Mouse (Mus musculus) lung, postnatal 4 days (tissue): ENCODE results near the gene Cspg5.

Experiments
- DNase-seq, 2 experiments: peaks; one replicate each; pipeline ENCODE4 v3.0.0; 2021

The Cspg5 gene

DNA sequence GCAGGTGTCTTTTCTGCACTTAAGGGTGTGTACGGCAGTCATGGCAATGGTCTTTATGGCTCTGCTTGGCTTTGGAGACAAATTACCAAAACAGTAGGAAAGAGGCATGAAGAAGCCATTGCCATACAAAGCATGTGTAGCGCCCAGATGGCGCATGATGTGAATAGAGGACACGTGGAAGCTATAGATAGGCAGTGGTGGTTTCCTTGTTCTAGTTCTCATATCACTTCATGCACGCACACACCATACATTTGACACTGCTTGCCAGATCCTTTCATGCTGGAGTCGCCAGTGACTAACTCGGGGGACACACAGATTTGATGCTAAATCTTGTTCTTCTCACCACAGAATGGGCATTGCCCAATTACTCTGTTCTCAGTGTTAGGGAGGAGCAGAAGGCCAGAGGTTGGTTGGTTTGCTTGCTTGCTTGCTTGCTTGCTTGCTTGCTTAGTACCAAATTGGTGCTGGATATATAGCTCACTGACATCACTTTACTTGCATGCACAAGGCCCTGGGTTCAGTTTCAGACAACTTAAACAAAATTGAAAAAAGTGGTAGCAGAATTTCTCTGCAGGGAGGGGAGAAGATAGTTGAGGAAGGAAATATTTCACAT, at the start of gene Cspg5:
Gene Cspg5 (plus strand): TSS at position 563 of the 613 bp plus-strand sequence.
- DNase-seq: no peak

DNA sequence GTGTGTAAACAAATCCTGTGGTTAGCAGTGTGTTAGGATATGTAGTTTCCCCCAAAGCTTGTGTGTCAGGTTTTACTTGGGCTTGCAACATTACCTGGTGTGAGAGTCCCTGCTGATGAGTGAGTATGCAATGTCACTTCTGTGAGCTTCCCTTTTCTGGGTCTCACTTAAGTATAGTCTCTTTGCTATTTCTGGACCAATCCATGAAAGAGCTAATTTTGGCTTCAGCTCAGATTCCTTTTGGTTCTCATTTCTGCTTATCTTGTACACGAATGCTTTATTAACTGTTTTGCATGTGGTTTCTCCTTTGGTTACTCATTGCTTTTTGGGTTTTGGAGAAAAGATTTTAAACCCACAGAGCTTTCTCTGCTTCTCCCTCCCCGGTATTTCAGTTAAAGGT, 43.7 kb upstream of the Cspg5 start:
- no peak for DNase-seq

DNA sequence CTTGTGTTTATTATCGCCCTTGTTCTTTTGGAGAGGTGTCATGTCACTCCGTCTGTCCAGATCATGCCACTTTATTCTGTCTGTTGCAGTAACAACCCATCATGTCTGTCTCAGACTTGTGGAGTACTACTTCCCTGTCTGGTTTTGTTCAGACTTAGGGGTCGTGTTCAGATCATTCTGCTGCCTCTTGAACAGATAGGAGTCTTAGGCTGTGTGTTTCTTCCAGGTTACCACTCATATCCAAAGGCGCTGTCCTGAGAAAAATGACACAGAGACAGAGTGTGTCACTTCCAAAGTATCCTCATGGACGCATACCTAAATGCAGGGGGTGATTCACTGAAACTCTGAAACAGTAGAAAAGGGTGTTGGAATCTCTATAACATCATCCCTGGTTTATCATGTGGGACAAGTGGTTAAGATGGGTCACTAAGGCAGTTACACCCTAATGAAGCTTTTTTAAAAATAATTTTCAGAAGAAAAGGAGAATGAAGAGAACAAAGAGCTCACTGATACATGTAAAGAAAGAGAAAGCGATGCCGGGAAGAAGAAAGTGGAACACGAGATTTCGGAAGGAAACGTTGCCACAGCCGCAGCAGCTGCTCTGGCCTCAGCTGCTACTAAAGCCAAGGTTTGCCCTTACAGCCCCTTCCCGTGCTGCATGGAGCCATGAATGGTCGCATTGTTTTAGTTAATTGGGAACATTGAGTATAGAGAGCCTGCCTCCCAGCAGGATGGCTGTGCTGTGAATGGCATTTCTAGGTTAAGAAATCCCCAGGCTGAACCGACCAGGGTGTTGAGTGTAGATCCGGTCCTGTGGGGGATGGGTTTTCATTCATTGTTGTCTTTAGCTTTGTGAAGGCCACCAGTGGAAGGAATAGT, 37.8 kb upstream of the Cspg5 start:
- no peak for DNase-seq

DNA sequence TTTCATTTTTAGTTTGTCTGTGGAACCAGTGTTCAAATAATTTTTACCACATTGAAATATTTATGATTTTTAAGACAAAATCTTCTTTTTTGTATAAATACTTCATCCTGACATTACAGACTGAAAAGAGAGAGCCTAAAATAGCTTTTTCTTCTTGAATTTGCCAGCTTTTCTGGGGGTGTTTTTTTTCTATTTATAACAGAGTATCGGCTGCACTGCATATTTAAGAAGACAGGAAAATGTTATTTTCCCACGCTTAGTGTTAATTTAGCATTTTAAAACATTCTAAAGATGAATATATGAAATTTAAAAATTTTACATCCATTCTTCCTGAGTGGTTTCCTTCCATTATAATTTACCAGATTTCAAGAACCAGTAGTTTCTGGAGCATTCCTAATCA, 37.1 kb upstream of the Cspg5 start:
- no peak for DNase-seq

DNA sequence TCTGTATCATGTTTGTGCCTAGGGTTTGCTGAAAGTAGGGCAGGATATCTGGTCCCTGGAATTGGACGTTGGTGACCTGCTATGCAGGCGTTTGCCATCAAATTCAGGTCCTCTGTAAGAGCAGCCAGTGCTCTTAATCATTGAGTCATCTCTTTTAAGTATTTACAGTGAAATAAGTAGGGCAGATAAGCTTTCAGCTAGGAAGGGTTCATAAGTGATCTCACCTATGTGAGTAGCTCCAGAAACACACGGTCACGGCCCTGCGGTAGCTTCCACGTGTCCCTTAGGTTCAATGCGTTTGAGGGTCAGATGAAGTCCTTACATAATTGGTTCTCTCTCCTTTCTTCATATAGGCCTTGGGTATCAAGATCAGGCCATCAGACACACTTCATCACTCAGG, 35.3 kb upstream of the Cspg5 start:
- no peak for DNase-seq

DNA sequence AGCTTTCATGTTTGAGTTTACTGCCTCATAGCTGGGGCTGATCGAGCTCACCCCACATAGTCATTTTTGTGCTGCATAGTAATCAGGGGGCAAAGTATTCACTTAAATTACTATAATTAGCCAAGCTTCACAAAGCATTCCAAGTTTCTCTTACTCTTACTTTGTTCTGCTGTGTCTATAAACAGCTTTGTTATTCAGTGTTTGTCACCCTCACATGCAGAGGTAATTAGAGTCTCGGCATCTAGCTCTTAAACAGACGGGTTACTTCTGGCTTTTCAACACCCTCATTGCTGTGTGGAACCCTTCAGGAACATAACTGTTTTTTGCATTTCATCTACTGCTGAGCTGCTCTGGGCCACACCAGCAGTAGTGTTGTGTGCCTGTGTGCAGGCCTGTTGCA, 34.6 kb upstream of the Cspg5 start:
- no peak for DNase-seq

DNA sequence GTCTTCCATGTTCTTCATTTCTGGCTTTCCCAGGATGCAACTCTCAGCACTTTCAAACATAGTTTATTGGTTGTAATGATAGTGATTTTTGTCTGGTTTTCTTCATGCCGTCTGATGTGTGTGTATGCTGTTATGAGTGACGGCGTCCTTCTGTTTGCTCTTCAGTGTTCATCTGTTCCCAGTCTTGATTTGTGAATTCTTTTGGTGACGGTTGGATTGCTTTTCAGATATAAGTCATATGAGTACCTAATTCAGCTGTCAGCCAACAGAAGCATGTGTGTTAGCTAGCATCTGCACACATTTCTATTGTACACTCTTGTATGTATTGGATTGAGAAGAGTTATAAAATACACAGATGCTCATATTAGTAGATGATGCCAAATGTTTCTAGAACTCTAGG, 19.3 kb upstream of the Cspg5 start:
- DNase-seq: no peak

DNA sequence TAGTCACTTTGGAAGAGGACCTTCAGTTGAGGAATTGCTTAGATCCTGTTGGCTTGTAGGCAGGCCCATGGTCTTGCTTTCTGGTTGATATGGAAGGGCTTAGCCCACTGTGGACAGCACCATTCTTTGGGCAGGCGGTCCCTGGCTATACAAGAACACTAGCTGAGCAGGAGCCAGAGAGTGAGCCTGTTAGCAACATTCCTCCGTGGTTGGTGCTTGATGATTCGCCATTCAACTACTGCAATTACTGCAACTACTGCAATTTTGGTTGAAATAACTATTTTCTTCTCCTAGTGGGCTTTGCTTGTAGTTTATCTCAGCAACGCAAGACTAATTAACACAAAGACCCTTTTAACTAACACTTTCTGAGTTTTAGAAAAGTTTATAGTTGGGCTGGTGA, 17.4 kb upstream of the Cspg5 start:
- no peak for DNase-seq

DNA sequence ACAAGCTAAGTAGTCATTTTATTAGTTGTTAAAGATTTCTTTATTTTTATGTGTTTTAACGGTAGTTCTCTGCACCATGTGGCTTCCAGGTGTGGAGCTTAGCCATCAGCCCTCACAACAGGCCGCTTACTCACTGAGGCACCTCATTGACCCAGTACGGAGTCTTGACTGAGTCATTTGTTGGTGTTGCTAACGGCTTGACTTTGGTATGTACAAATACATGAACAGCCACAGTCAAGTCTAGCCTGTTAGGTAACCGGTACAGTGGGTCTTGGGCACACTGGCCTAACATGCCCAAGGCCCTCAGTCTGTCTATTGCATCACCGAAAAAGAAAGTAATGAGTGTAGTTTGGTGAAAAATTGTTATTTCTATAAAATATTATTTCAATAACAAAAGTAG, 14.9 kb upstream of the Cspg5 start:
- DNase-seq: no peak

DNA sequence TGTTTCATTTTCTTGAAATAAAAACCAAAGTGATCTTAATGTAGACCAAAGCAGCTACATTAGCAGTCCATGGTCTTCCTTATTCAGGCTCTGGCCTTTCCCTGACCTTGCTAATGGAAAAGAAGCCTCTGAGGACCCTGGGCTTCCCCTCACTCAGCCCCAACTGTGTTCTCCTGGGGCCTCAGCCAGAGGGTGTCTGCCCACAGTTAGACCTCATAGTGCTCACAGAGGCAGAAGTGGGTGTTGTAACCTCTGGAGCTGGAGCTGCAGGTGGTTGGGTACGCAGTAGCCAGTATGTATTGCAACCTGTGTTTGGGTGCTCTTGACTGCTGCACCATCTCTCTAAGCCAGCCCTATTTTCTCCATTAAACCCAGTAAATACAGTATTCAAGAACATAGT, 14.5 kb upstream of the Cspg5 start:
- DNase-seq: no peak

DNA sequence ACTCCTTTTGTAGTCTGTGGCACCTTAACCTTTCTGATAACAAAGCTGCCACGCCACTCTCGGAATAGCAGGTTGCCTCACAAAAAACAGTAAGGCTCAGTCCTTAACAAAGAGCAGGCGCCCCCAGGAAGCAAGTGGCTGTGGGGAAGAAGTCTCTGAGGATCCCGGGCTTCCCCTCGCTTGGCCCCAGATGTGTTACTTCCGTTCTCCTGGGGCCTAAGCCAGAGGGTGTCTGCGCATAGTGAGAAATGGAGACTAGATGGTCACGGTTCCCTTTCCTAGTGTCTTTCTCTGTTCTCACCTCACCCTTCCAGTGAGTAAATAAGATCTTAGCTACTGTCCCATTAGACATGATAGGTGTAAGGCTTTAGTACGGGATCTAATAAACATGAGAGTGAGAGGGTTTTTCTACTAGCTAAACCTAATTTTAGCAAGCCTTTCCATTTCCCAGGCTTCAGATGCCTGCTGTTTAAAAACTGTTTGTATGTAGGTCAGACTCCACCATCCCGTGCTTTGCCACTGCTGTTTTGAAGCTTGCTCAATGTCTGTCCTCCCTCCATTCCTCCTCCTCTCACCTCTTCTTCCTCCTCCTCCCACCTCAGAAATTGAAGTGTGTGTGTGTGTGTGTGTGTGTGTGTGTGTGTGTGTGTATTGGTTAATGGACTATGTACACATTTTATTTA, 13.9 kb upstream of the Cspg5 start:
- DNase-seq: no peak

DNA sequence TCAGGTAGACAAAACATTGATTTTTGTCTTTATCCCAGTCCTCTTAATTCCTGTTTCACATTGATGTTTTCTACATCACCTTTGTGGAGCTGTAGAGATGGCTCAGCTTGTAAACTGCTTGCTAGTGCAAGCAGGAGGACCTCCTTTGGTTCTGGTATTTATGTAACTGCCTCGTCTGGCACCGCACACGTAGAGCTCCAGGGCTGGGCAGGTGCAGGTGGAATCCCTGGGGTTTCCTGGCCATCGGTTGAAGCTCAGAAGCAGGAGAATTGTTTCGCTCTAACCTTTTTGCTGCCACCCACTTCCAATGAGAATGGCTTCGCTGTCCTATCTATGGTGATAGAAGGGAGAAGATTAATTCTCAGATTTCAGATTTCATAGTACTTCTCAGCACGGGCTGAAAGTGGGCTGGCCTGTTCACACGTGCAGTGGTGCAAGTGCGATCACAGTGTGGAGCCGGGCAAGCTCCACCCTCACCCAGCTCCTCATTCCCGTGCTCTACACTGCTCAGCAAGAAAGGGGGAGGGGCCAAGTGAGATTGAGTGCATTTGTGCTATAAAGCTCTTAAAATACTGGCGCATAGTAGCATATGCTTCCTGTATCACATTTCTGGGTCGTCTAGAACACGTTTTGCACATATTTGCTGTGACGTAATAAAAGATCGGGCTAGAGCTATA, 13.1 kb upstream of the Cspg5 start:
- no peak for DNase-seq

DNA sequence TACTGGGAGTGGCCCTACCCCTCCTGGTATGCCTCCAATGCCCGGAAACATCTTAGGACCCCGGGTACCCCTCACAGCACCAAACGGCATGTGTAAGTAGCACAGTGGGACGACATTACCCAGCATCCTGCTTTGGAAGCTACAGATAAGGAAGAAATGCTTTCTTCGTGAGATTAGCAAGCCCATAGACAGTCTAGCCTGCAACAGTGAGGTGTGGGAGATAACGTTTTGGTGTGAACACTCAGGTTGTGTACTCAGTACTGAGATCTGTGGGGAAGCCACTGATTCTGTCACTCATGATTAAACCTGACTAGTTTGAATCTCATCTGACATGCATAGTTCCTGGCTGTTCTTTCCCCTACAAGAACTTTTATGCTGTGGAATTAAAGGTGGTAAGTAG, 8.6 kb upstream of the Cspg5 start:
- DNase-seq: no peak

DNA sequence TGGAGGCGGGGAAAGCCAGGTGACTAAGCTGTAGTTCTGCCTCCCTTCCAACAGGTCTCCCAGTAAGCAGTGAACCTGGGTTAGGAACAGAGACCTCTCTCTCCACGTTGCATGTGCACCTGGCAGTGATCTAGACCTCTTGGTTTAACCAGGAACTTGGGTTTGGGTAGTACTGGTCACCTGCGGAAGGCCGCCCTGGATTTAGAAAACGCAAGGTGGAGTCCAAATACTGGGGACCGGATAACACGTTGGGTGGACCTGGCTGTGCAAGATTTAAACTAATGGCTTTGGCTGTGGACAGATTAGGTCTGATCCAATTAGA, 945 bp downstream of the Cspg5 start:
- no peak for DNase-seq

DNA sequence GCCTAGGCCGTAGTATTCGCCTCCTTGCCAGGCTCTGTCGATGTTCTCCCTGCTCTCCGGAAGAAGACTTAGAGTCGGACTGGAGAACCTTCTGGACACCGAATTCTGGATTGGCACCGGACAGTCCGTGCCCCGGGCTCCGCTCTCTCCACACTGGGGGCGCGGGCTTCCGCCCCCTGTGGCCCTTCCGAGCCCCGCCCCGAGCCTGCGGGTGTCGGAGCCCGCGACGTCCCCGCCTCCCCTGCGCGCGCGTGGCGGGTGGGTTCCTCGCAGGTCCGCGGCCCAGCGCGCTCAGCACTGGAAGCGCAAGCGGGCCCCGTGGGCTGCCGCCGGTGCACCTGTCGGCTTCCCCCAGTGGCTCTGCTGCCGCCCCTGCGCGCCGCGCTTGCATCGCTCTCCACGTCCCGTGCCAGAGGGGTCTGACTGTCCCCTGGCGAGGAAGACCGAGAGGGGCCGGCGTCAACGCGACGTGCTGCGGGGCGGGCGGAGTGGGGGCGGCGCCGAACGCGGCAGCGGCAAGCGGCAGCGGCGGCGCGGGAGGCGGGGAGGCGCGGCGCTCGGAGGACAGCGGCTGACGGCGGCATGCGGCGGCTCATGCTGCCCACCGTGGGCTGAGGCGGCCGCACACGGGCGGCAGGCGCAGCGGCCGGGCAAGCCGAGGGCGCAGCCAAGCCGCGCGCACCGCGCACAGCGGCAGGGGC, 1.5 kb downstream of the Cspg5 start:
- DNase-seq: peak; percentile 39 to 49

DNA sequence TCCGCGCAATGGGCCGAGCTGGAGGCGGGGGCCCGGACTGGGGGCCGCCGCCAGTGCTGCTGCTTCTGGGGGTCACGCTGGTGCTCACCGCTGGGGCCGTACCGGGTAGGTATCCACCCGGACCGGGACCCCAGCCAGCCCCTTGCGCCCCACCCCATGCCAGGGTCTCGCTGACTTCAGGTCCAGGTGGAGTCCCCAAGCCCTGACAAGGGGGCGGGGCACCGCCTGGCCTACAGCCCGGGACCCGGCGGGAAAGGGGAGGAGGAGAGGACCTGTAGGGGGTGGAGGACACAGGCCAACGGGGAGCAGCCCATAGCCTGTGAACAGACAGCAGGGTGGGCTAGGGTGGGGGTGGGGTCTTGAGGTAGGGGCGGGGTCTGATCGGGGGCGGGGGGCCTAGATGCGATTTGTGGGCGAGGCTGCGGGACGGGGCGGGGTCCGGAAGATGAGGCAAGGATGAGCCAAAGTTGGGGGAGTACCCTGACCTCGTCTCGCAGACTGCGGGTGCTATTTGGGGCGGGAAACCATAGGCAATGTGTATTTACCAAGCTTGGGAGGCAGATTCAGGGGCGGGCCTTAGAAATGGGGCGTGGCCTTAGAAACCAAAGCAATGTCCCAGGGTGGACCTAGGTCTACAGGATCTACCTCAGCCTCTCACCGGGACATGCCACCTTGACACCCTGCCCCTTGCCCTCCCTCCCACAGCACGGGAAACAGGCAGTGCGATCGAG, 2.2 kb downstream of the Cspg5 start:
- DNase-seq: peak; percentile 55 to 64

DNA sequence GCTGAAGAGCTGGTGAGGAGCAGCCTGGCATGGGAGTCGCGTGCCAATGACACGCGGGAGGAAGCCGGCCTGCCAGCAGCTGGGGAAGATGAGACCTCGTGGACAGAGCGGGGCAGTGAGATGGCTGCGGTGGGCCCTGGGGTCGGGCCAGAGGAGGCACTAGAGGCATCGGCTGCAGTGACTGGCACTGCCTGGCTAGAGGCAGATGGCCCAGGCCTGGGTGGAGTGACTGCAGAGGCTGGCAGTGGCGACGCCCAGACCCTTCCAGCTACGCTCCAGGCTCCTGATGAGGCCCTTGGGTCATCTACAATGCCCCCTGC, 2.7 kb downstream of the Cspg5 start:
- DNase-seq: no peak

DNA sequence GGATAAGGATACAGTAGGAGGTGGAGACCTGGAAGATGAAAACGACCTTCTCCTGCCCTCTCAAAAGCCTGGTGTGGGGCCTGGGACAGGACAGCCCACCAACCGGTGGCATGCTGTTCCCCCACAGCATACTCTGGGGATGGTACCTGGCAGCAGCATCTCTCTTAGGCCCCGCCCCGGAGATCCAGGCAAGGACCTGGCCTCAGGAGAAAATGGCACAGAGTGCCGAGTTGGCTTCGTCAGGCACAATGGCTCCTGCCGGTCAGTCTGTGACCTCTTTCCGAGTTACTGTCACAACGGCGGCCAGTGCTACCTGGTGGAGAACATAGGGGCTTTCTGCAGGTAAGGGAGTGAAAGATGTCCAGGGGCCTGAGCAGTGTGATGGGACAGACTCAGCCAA, 3.5 kb downstream of the Cspg5 start:
- DNase-seq: no peak

DNA sequence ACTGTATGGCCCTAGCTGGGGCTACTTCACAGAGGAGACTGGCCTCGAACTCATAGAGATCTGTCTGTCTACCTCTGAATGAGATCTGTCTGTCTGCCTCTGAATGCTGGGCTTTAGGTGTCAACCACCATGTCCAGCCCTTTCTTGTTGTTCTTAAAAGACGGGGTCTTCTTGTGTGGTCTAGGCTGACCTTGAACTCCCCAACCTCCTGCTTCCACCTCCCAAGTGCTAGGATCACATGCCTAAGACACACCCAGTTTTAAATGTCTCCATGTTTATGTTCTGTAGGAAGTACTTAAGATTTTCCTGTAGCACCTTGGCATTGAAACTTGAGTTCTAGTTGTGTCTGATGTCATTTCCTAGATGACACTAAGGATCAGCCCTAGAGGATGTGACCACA, 5.3 kb downstream of the Cspg5 start:
- no peak for DNase-seq

DNA sequence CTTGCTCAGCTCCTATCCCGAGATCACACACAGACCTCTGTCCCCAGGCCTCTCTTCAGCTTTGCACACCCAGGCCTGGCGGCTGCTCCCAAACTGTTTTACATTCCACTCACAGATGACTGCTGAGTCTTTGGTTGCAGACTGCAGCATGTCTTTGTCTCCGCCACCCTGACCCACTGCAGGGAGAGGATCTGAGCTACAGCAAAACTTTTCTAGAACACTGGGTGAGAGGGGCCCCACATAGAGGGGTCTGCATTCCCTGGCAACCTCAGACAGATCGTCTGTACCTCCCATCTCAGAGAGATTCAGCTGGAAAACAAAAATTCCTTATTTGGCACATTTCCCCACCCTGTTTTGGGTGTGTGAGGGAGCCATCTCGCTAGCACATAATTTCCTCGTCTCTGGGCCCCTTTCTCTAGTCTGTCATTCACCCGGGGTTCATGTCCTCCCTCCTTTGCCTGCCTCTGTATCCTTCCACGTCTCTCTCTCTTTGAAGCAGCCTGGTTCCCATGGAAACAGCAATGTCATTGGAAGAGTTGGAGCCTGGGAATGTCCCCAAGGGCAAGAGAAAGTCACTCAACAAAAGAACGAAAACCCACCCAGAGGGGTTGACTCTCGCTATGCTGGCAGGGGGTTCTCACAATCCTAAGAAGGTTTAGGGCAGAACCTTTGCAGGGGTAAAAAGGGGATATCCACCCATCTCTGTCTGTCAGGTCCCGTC, 6.4 kb downstream of the Cspg5 start:
- peak; percentile 11 to 60 for DNase-seq

DNA sequence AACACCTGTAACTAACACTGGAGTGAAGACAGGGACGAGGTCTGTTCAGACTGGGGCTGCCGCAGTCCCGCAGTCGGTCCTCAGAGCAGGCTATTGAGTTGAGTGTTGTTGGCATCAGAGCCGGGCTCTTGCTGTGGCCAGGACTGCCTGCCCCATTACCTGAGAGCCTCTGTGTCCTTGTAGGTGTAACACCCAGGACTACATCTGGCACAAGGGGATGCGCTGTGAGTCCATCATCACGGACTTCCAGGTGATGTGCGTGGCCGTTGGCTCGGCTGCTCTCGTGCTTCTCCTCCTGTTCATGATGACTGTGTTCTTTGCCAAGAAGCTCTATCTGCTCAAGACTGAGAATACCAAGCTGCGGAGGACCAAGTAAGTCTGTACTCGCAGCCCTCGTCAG, 7.2 kb downstream of the Cspg5 start:
- no peak for DNase-seq
